Mouse (Mus musculus) liver, postnatal 0 days (tissue): ENCODE measurements around the gene Cpa3. TPM values are rescaled to one million over a fixed set of nuclear protein-coding genes. Genes with fewer than 3 reads are reported as not detected.

Source experiments
- ATAC-seq: fragments of 200-750 bp; cut with Nextera tagmentation; 2 replicates; pipeline ENCODE4 v1.8.0; 2017; ENCODE audit warnings: mild to moderate bottlenecking, moderate library complexity
- DNase-seq: peaks from one replicate; pipeline ENCODE4 v3.0.0-alpha.2; 2016
- H3K27ac ChIP-seq: fragments of 300-500 bp; sonication (generic); 2 replicates; pipeline ENCODE4 v1.5.1; 2014; ENCODE audit warnings: antibody characterized with exemption, moderate library complexity, mild to moderate bottlenecking, low read depth
- H3K27me3 ChIP-seq: fragments of 300-500 bp; sonication (generic); 2 replicates; pipeline ENCODE4 v1.6.1; 2014; ENCODE audit warnings: low read length, control low read depth, mixed read lengths; ENCODE audit not compliant: insufficient read depth
- H3K36me3 ChIP-seq: fragments of 300-500 bp; sonication (generic); replicated peaks from 2 replicates; pipeline ENCODE4 v1.6.1; 2014; ENCODE audit warnings: mild to moderate bottlenecking, control low read depth, low read length, moderate library complexity, mixed read lengths; ENCODE audit not compliant: insufficient read depth
- H3K4me1 ChIP-seq: fragments of 300-500 bp; sonication (generic); 2 replicates; pipeline ENCODE4 v1.6.1; 2014; ENCODE audit warnings: antibody characterized with exemption, mild to moderate bottlenecking, control low read depth; ENCODE audit not compliant: insufficient read depth
- H3K4me2 ChIP-seq: fragments of 300-500 bp; sonication (generic); 2 replicates; pipeline ENCODE4 v1.6.1; 2014; ENCODE audit warnings: low read depth, mild to moderate bottlenecking, low read length, moderate library complexity, mixed read lengths
- H3K4me3 ChIP-seq: fragments of 300-500 bp; sonication (generic); 2 replicates; pipeline ENCODE4 v1.5.1; 2014; ENCODE audit warnings: low read depth, low read length
- H3K9ac ChIP-seq: fragments of 300-500 bp; sonication (generic); replicated peaks from 2 replicates; pipeline ENCODE4 v1.6.1; 2014; ENCODE audit warnings: mild to moderate bottlenecking, moderate library complexity
- H3K9me3 ChIP-seq: fragments of 300-500 bp; sonication (generic); 2 replicates; pipeline ENCODE4 v1.6.1; 2016; ENCODE audit warnings: mild to moderate bottlenecking, control low read depth, low read length, mixed read lengths
- CTCF ChIP-seq: sonication (generic); IDR thresholded peaks from 2 replicates; pipeline ENCODE4 v1.5.1; 2016; ENCODE audit warnings: antibody characterized with exemption, low read depth
- EP300 ChIP-seq: IDR thresholded peaks from 2 replicates; pipeline ENCODE4 v1.6.1; 2016; ENCODE audit warnings: antibody characterized with exemption, low read depth, mild to moderate bottlenecking
- WGBS: fragments of 180-500 bp; shearing (Covaris S2); extraction: QIAGEN DNeasy Blood & Tissue Kit; methylation state at CpG from one replicate; pipeline ENCODE4 v1.1.7; 2014; ENCODE audit not compliant: insufficient replicate concordance; 5-methylcytosine and 5-hydroxymethylcytosine counted together
- polyA plus RNA-seq: library from polyadenylated mRNA; unstranded; fragments of >200 nt; fragmentation: Nextera tagmentation; extraction: Ambion mirVana; gene quantifications from 2 replicates; pipeline ENCODE4 v1.2.1, GENCODE M21; 2015

Cpa3 gene
- polyA plus RNA-seq, 1 experiment from 2014 or later, result 3.0 TPM

GRCm38 (mm10) chr3:20243913-20244312 is 1.9 kb upstream of the Cpa3 start:
- Histone ChIP-seq H3K4me1 (no peaks in the 10 kb centered on the region), H3K27ac (no peak overlapping the region), H3K27me3 (no peaks in the 10 kb centered on the region), H3K4me3 (no peak overlapping the region), H3K36me3 (no peaks in the 10 kb centered on the region), H3K9ac (no peak overlapping the region), H3K4me2 (no peak overlapping the region), H3K9me3 (no peaks in the 10 kb centered on the region)
- TF ChIP-seq EP300 (no peak), CTCF (no peak)
- ATAC-seq (no peak), DNase-seq (no peak)
- WGBS, result 38% methylated on average over 1 of the region's 1 CpGs

- no peak overlapping the region for H3K9ac ChIP-seq
- DNase-seq, result no peak
- no peak for ATAC-seq
- H3K9me3 ChIP-seq, result no peaks in the 10 kb centered on the region
- no peaks in the 10 kb centered on the region for H3K4me1 ChIP-seq
- H3K27me3 ChIP-seq, result no peaks in the 10 kb centered on the region
- no peak overlapping the region for H3K4me2 ChIP-seq
- TF ChIP-seq CTCF, result no peak
- no peak for TF ChIP-seq EP300
- 44% methylated on average over 3 of the region's 3 CpGs for WGBS
- no peak overlapping the region for H3K4me3 ChIP-seq
- H3K27ac ChIP-seq, result no peak overlapping the region
- H3K36me3 ChIP-seq, result no peaks in the 10 kb centered on the region
Measured at GRCm38 (mm10) chr3:20239741-20240140, 2.2 kb downstream of the Cpa3 start.

GRCm38 (mm10) chr3:20236965-20237364 is 5.0 kb downstream of the Cpa3 start:
- no peaks in the 10 kb centered on the region for H3K36me3 ChIP-seq
- H3K9me3 ChIP-seq, result no peaks in the 10 kb centered on the region
- H3K4me2 ChIP-seq, result no peak overlapping the region
- TF ChIP-seq EP300 (no peak), CTCF (no peak)
- ATAC-seq, result no peak
- DNase-seq, result no peak
- no peaks in the 10 kb centered on the region for H3K27me3 ChIP-seq
- no peak overlapping the region for H3K4me3 ChIP-seq
- no peak overlapping the region for H3K27ac ChIP-seq
- H3K4me1 ChIP-seq, result no peaks in the 10 kb centered on the region
- 60% methylated on average over 1 of the region's 1 CpGs for WGBS
- H3K9ac ChIP-seq, result no peak overlapping the region

- TF ChIP-seq EP300 (no peak), CTCF (no peak)
- no peaks in the 10 kb centered on the region for H3K36me3 ChIP-seq
- H3K9me3 ChIP-seq, result no peaks in the 10 kb centered on the region
- WGBS, result 41% methylated on average over 1 of the region's 1 CpGs
- DNase-seq, result no peak
- H3K27ac ChIP-seq, result no peak overlapping the region
- no peaks in the 10 kb centered on the region for H3K4me1 ChIP-seq
- H3K27me3 ChIP-seq, result no peaks in the 10 kb centered on the region
- ATAC-seq, result no peak
- H3K9ac ChIP-seq, result no peak overlapping the region
- H3K4me2 ChIP-seq, result no peak overlapping the region
- no peak overlapping the region for H3K4me3 ChIP-seq
Measured at GRCm38 (mm10) chr3:20229027-20229426, 13.0 kb downstream of the Cpa3 start.

GRCm38 (mm10) chr3:20225429-20225828 is 16.6 kb downstream of the Cpa3 start:
- DNase-seq (no peak), ATAC-seq (no peak)
- H3K36me3 ChIP-seq, result no peaks in the 10 kb centered on the region
- no peak for TF ChIP-seq CTCF
- TF ChIP-seq EP300, result no peak
- no peak overlapping the region for H3K9ac ChIP-seq
- H3K4me3 ChIP-seq, result no peak overlapping the region
- WGBS, result 64% methylated on average over 2 of the region's 2 CpGs
- H3K4me2 ChIP-seq, result no peak overlapping the region
- H3K27ac ChIP-seq, result no peak overlapping the region
- no peaks in the 10 kb centered on the region for H3K4me1 ChIP-seq
- H3K9me3 ChIP-seq, result no peaks in the 10 kb centered on the region
- H3K27me3 ChIP-seq, result no peaks in the 10 kb centered on the region

GRCm38 (mm10) chr3:20222926-20223698 is 18.9 kb downstream of the Cpa3 start:
- Histone ChIP-seq H3K4me1 (no peaks in the 10 kb centered on the region), H3K4me3 (no peak overlapping the region), H3K27ac (no peak overlapping the region), H3K9me3 (no peaks in the 10 kb centered on the region), H3K27me3 (no peaks in the 10 kb centered on the region), H3K36me3 (no peaks in the 10 kb centered on the region), H3K9ac (no peak overlapping the region), H3K4me2 (no peak overlapping the region)
- DNase-seq (no peak), ATAC-seq (no peak)
- 62% methylated on average over 9 of the region's 9 CpGs for WGBS
- TF ChIP-seq EP300 (no peak), CTCF (no peak)

GRCm38 (mm10) chr3:20222136-20222535 is 19.8 kb downstream of the Cpa3 start:
- WGBS, result 73% methylated on average over 3 of the region's 3 CpGs
- no peaks in the 10 kb centered on the region for H3K36me3 ChIP-seq
- no peak overlapping the region for H3K4me3 ChIP-seq
- TF ChIP-seq CTCF, result no peak
- TF ChIP-seq EP300, result no peak
- no peak overlapping the region for H3K4me2 ChIP-seq
- no peak overlapping the region for H3K9ac ChIP-seq
- ATAC-seq (no peak), DNase-seq (no peak)
- no peaks in the 10 kb centered on the region for H3K4me1 ChIP-seq
- H3K27ac ChIP-seq, result no peak overlapping the region
- H3K9me3 ChIP-seq, result no peaks in the 10 kb centered on the region
- no peaks in the 10 kb centered on the region for H3K27me3 ChIP-seq
